Mouse (Mus musculus) stomach, embryonic 16.5 days (tissue): Measurements from ENCODE around the gene Myf6. TPM values are rescaled to one million over a fixed set of nuclear protein-coding genes. Genes with fewer than 3 reads are reported as not detected.

Experiments
- ATAC-seq: fragments of 200-750 bp; cut with Nextera tagmentation; 2 replicates; pipeline ENCODE4 v1.8.0; 2017; ENCODE audit warnings: moderate number of reproducible peaks, moderate TSS enrichment; ENCODE audit not compliant: insufficient read depth, low FRiP score
- H3K27ac ChIP-seq: fragments of 300-500 bp; sonication (generic); 2 replicates; pipeline ENCODE4 v1.5.1; 2014; ENCODE audit warnings: low read length
- H3K27me3 ChIP-seq: fragments of 300-500 bp; sonication (generic); 2 replicates; pipeline ENCODE4 v1.6.1; 2014; ENCODE audit warnings: low read length, control low read depth, mixed read lengths; ENCODE audit not compliant: control insufficient read depth, insufficient read depth
- H3K36me3 ChIP-seq: fragments of 300-500 bp; sonication (generic); 2 replicates; pipeline ENCODE4 v1.6.1; 2014; ENCODE audit warnings: low read length; ENCODE audit not compliant: control insufficient read depth, insufficient read depth
- H3K4me1 ChIP-seq: fragments of 300-500 bp; sonication (generic); 2 replicates; pipeline ENCODE4 v1.6.1; 2014; ENCODE audit warnings: low read length, control low read depth, mixed read lengths; ENCODE audit not compliant: control insufficient read depth, insufficient read depth
- H3K4me2 ChIP-seq: fragments of 300-500 bp; sonication (generic); 2 replicates; pipeline ENCODE4 v1.6.1; 2014; ENCODE audit warnings: low read depth, low read length, mixed read lengths
- H3K4me3 ChIP-seq: fragments of 300-500 bp; sonication (generic); replicated peaks from 2 replicates; pipeline ENCODE4 v1.5.1; 2014; ENCODE audit warnings: mild to moderate bottlenecking, low read length
- H3K9ac ChIP-seq: fragments of 300-500 bp; sonication (generic); 2 replicates; pipeline ENCODE4 v1.6.1; 2014; ENCODE audit warnings: low read length
- H3K9me3 ChIP-seq: fragments of 300-500 bp; sonication (generic); replicated peaks from 2 replicates; pipeline ENCODE4 v1.6.1; 2016; ENCODE audit warnings: low read length, control low read depth; ENCODE audit not compliant: control insufficient read depth
- WGBS: fragments of 180-500 bp; shearing (Covaris S2); extraction: QIAGEN DNeasy Blood & Tissue Kit; methylation state at CpG from one replicate; pipeline ENCODE4 v1.1.7; 2014; 5-methylcytosine and 5-hydroxymethylcytosine counted together
- polyA plus RNA-seq: library from polyadenylated mRNA; unstranded; fragments of >200 nt; fragmentation: Nextera tagmentation; extraction: Ambion mirVana; gene quantifications from 2 replicates; pipeline ENCODE4 v1.2.1, GENCODE M21; 2015

The Myf6 gene
- polyA plus RNA-seq = 0.24 and 9.4 TPM in 2 replicates

- ATAC-seq = no peak
- H3K4me1 ChIP-seq = no peaks in the 10 kb centered on the region
- WGBS = 86% methylated on average over 6 of the region's 6 CpGs
- no peaks in the 10 kb centered on the region for H3K27me3 ChIP-seq
- H3K27ac ChIP-seq = no peak within 1 kb of the TSS
- no peak within 1 kb of the TSS for H3K9ac ChIP-seq
- no peak within 1 kb of the TSS for H3K4me3 ChIP-seq
- H3K9me3 ChIP-seq = no peaks in the 10 kb centered on the region
- no peaks in the 10 kb centered on the region for H3K36me3 ChIP-seq
- H3K4me2 ChIP-seq = peak within 1 kb of the TSS; percentile 52
Observed at GRCm38 (mm10) chr10:107494568-107494967, at the start of gene Myf6. Myf6 (minus strand) TSS chr10:107494737.

DNA sequence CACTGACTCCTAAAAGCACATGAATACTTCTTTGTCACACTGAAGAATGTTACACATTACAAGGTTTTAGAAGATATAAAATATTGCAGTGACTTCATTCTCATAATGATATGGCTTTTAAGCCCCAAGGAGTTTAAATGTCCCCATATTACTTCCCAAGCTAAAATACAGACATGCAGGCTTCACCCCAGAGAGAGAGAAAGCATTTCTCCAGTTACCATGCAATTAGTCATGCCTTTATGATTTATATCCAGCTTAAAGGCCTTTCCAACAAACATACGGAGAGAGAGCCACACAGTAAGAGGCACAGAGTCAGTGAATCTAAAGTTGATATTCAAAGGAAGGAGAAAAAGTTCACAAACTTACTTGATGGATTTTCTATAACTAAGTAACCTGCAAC lies 48.5 kb upstream of the Myf6 start:
- no peak overlapping the region for H3K4me3 ChIP-seq
- no peak for ATAC-seq
- no peaks in the 10 kb centered on the region for H3K27me3 ChIP-seq
- H3K36me3 ChIP-seq = no peaks in the 10 kb centered on the region
- no peaks in the 10 kb centered on the region for H3K9me3 ChIP-seq
- WGBS = 30% methylated on average over 1 of the region's 1 CpGs
- no peak overlapping the region for H3K27ac ChIP-seq
- no peaks in the 10 kb centered on the region for H3K4me1 ChIP-seq
- no peak overlapping the region for H3K4me2 ChIP-seq
- no peak overlapping the region for H3K9ac ChIP-seq

DNA sequence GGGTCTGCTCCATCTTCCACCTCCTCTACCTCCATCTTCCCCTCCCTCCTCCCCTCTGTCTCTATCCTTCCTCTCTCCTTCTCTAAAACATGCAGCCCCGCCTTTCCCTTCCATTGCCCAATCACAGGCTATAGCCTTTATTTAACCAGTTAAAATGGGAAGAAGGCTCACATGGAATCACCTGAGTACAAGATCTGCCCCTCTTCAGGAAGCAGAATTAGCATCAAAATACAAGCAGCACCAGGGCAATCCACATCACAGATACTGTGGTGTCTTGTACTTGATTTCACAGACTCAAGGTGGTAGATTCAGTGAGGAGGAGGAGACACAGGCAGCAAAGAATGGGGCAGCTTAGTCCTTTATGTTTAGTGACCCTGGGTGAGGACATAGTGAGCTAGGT lies 34.2 kb upstream of the Myf6 start:
- H3K27ac ChIP-seq = no peak overlapping the region
- no peak overlapping the region for H3K9ac ChIP-seq
- H3K36me3 ChIP-seq = no peaks in the 10 kb centered on the region
- 85% methylated on average over 1 of the region's 1 CpGs for WGBS
- no peak overlapping the region for H3K4me3 ChIP-seq
- ATAC-seq = no peak
- H3K4me1 ChIP-seq = no peaks in the 10 kb centered on the region
- H3K9me3 ChIP-seq = no peaks in the 10 kb centered on the region
- H3K27me3 ChIP-seq = no peaks in the 10 kb centered on the region
- no peak overlapping the region for H3K4me2 ChIP-seq

- Histone ChIP-seq H3K9me3 (no peaks in the 10 kb centered on the region), H3K36me3 (no peaks in the 10 kb centered on the region), H3K4me2 (no peak overlapping the region), H3K27ac (no peak overlapping the region), H3K27me3 (no peaks in the 10 kb centered on the region), H3K4me3 (no peak overlapping the region), H3K9ac (no peak overlapping the region), H3K4me1 (no peaks in the 10 kb centered on the region)
- no peak for ATAC-seq
- 60% methylated on average over 5 of the region's 5 CpGs for WGBS
Observed at GRCm38 (mm10) chr10:107519216-107519615, 24.7 kb upstream of the Myf6 start.

GRCm38 (mm10) chr10:107516641-107517040 lies 22.1 kb upstream of the Myf6 start:
- no peaks in the 10 kb centered on the region for H3K4me1 ChIP-seq
- no peaks in the 10 kb centered on the region for H3K9me3 ChIP-seq
- WGBS = 59% methylated on average over 7 of the region's 7 CpGs
- no peak overlapping the region for H3K9ac ChIP-seq
- no peak overlapping the region for H3K27ac ChIP-seq
- no peak overlapping the region for H3K4me3 ChIP-seq
- no peak for ATAC-seq
- H3K27me3 ChIP-seq = no peaks in the 10 kb centered on the region
- no peak overlapping the region for H3K4me2 ChIP-seq
- H3K36me3 ChIP-seq = no peaks in the 10 kb centered on the region

DNA sequence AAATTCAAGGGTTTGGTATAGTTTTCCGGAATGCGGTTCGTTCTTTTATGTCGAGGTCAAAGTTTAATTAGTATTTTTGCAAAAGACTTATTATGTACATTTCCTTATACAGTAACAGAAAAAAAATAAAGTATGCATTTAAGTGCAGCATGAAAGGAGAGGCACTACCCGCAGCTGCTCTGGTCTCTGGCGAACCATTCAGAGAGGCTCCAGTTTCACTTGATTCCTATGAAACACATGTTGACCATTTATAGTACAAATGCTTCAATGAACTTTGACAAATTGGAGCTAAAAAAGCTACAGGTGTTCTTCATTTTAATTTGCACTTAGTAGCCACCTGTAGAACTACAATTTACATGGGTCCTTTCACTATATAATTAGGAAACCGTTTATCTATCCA lies 20.2 kb upstream of the Myf6 start:
- H3K4me3 ChIP-seq = no peak overlapping the region
- no peaks in the 10 kb centered on the region for H3K9me3 ChIP-seq
- H3K27ac ChIP-seq = no peak overlapping the region
- WGBS = 80% methylated on average over 7 of the region's 7 CpGs
- H3K4me2 ChIP-seq = no peak overlapping the region
- H3K36me3 ChIP-seq = no peaks in the 10 kb centered on the region
- ATAC-seq = no peak
- no peak overlapping the region for H3K9ac ChIP-seq
- H3K27me3 ChIP-seq = no peaks in the 10 kb centered on the region
- H3K4me1 ChIP-seq = no peaks in the 10 kb centered on the region

DNA sequence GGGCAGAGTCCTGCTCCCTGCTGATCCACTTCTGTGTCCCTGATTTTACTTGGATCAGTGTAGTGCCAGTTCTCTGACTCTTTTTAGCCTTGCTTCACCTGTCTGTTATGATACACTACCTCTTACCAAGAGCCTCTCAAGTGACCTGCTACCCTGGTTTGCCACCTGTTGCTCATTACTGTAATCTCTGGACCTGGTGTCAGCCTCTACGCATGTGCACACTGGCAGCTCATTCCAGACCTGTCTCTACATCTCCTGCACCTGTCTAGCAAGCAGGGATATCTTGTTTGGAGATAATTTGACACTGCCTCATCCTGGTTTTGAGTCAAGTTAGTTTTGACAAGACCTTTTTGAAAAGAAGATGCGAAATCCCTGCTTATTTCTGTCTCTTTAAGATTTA lies 11.9 kb upstream of the Myf6 start:
- Histone ChIP-seq H3K4me2 (no peak overlapping the region), H3K4me1 (no peaks in the 10 kb centered on the region), H3K9me3 (no peaks in the 10 kb centered on the region), H3K9ac (no peak overlapping the region), H3K27ac (no peak overlapping the region), H3K36me3 (no peaks in the 10 kb centered on the region), H3K27me3 (no peaks in the 10 kb centered on the region), H3K4me3 (no peak overlapping the region)
- 81% methylated on average over 2 of the region's 2 CpGs for WGBS
- ATAC-seq = no peak

DNA sequence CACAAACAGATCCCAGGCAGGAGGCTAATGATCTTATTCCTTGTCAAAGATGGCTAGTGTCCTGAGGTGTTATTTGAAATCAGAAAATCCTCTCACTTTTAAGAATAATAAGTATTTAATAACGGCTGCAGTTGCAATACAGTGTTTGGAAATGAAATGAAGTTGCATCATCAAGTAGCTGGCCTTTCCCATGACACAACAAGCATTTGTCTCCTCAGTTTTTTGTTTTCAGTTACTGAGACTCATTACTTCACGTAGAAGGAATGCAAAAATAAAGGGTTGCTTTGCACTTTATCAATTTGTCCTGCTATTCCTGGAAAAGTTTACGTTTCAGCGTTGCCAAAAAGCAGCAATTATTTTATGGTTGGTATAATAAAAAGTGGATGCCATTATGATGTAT lies 8.9 kb upstream of the Myf6 start:
- Histone ChIP-seq H3K27ac (no peak overlapping the region), H3K4me2 (no peak overlapping the region), H3K9me3 (no peaks in the 10 kb centered on the region), H3K9ac (no peak overlapping the region), H3K4me1 (no peaks in the 10 kb centered on the region), H3K27me3 (no peaks in the 10 kb centered on the region), H3K4me3 (no peak overlapping the region), H3K36me3 (no peaks in the 10 kb centered on the region)
- 52% methylated on average over 4 of the region's 4 CpGs for WGBS
- no peak for ATAC-seq

DNA sequence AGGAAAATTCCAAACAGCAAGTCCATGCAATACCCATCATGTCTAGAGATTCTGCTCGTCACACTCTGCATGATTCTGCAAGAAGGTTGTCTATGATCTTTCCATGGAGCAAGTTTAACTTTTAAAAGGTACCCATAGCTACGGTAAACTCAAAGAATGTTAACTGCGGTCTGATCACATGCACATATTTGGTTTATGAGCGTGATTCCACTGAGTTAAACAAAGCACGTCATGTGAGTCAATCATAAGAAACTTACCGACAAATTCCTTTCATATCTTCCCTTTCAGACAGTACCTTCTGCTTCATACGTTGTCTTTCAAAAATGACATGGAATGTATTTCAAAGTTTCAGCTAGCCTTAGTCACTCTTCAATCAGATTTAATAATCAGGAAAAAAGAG lies 7.7 kb upstream of the Myf6 start:
- Histone ChIP-seq H3K36me3 (no peaks in the 10 kb centered on the region), H3K9me3 (no peaks in the 10 kb centered on the region), H3K4me1 (no peaks in the 10 kb centered on the region), H3K27me3 (no peaks in the 10 kb centered on the region), H3K4me2 (no peak overlapping the region), H3K9ac (no peak overlapping the region), H3K4me3 (no peak overlapping the region), H3K27ac (no peak overlapping the region)
- no peak for ATAC-seq
- 82% methylated on average over 7 of the region's 7 CpGs for WGBS

GRCm38 (mm10) chr10:107499656-107500055 lies 5.1 kb upstream of the Myf6 start:
- H3K4me1 ChIP-seq = no peaks in the 10 kb centered on the region
- no peaks in the 10 kb centered on the region for H3K27me3 ChIP-seq
- H3K9ac ChIP-seq = no peak overlapping the region
- ATAC-seq = no peak
- no peaks in the 10 kb centered on the region for H3K9me3 ChIP-seq
- no peaks in the 10 kb centered on the region for H3K36me3 ChIP-seq
- H3K4me2 ChIP-seq = no peak overlapping the region
- 78% methylated on average over 7 of the region's 7 CpGs for WGBS
- no peak overlapping the region for H3K4me3 ChIP-seq
- H3K27ac ChIP-seq = no peak overlapping the region
